Mouse (Mus musculus): ENCODE data around the gene Gm10271. TPM values are rescaled to one million over a fixed set of nuclear protein-coding genes. Genes with fewer than 3 reads are reported as not detected.
A peak's percentile ranks its signal among the peaks of the same experiment; 100 is the strongest.

Gene Gm10271
- polyA plus RNA-seq, 1 experiment from 2014 or later = not detected

GRCm38 (mm10) chr10:116912850-116913249 lies 59.6 kb downstream of the Gm10271 start:
- no peak overlapping the region for H3K4me2 ChIP-seq (replicated peaks; ENCODE audit: low read depth)
- no peaks in the 10 kb centered on the region for H3K27me3 ChIP-seq (ENCODE audit: control insufficient read depth, insufficient read depth, low read length)
- H3K4me1 ChIP-seq (replicated peaks; ENCODE audit: control insufficient read depth, insufficient read depth) = no peaks in the 10 kb centered on the region
- TF ChIP-seq EP300 (optimal IDR thresholded peaks at IDR 0.05) (no peak), CTCF (IDR thresholded peaks at IDR 0.05; ENCODE audit: low read depth) (no peak)
- no peak for DNase-seq (ENCODE audit: low spot score)
- 0 out of 2 replicates have a peak overlapping the region, but pooled peaks have one; percentile 8 for H3K27ac ChIP-seq (replicated peaks)
- no peak overlapping the region for H3K9ac ChIP-seq (ENCODE audit: low read length)
- H3K9me3 ChIP-seq (ENCODE audit: control insufficient read depth, low read length) = no peaks in the 10 kb centered on the region
- no peak for ATAC-seq (ENCODE audit: low FRiP score, low TSS enrichment)
- 77% methylated on average over 9 of the region's 9 CpGs for WGBS
- H3K4me3 ChIP-seq (ENCODE audit: low read depth, low read length) = no peak overlapping the region
- peaks cover 3% of the 10 kb centered on the region; the same call in 1 of the 2 replicates for H3K36me3 ChIP-seq (ENCODE audit: control insufficient read depth, insufficient read depth, low read length)

GRCm38 (mm10) chr10:116908901-116909642 lies 63.3 kb downstream of the Gm10271 start:
- no peak overlapping the region for H3K4me3 ChIP-seq (ENCODE audit: low read depth, low read length)
- no peak overlapping the region for H3K27ac ChIP-seq (replicated peaks)
- H3K27me3 ChIP-seq (ENCODE audit: control insufficient read depth, insufficient read depth, low read length) = no peaks in the 10 kb centered on the region
- DNase-seq (ENCODE audit: low spot score) = no peak
- H3K36me3 ChIP-seq (ENCODE audit: control insufficient read depth, insufficient read depth, low read length) = peaks cover 7% of the 10 kb centered on the region
- TF ChIP-seq EP300 (optimal IDR thresholded peaks at IDR 0.05) (no peak), CTCF (IDR thresholded peaks at IDR 0.05; ENCODE audit: low read depth) (no peak)
- no peak for ATAC-seq (ENCODE audit: low FRiP score, low TSS enrichment)
- no peaks in the 10 kb centered on the region for H3K4me1 ChIP-seq (replicated peaks; ENCODE audit: control insufficient read depth, insufficient read depth)
- WGBS = 65% methylated on average over 15 of the region's 15 CpGs
- H3K9me3 ChIP-seq (ENCODE audit: control insufficient read depth, low read length) = no peaks in the 10 kb centered on the region
- no peak overlapping the region for H3K9ac ChIP-seq (ENCODE audit: low read length)
- H3K4me2 ChIP-seq (replicated peaks; ENCODE audit: low read depth) = no peak overlapping the region

Other genes starting within 250 kb of the Gm10271 start
- 0.02 TPM in 1 of 2 replicates, not detected in the other for gene Myrfl, start 75.7 kb downstream of the Gm10271 start, polyA plus RNA-seq (2015; fragmentation: Nextera tagmentation; extraction: Ambion mirVana)
- 13.5 and 14.4 TPM in 2 replicates for gene Rab3ip, start 21.8 kb downstream of the Gm10271 start, polyA plus RNA-seq (2015; fragmentation: Nextera tagmentation; extraction: Ambion mirVana)
- gene Best3, start 13.7 kb upstream of the Gm10271 start, polyA plus RNA-seq (2015; fragmentation: Nextera tagmentation; extraction: Ambion mirVana) = 0.08 and 0.10 TPM in 2 replicates
- not detected in 2 replicates for gene Lrrc10, start 72.7 kb upstream of the Gm10271 start, polyA plus RNA-seq (2015; fragmentation: Nextera tagmentation; extraction: Ambion mirVana)
- 119 and 122 TPM in 2 replicates for gene Cct2, start 91.2 kb upstream of the Gm10271 start, polyA plus RNA-seq (2015; fragmentation: Nextera tagmentation; extraction: Ambion mirVana)
- gene Frs2, start 175.9 kb upstream of the Gm10271 start, polyA plus RNA-seq (2015; fragmentation: Nextera tagmentation; extraction: Ambion mirVana) = 11.6 and 11.9 TPM in 2 replicates